Mouse (Mus musculus) embryonic fibroblast, embryonic 13.5 days (primary cell): ENCODE measurements around the gene Fam189a1.

Source experiments
- CTCF ChIP-seq: IDR thresholded peaks from 2 replicates; pipeline ENCODE4 v1.5.1; 2011; ENCODE audit warnings: mild to moderate bottlenecking, control low read depth, low read length, moderate library complexity, borderline replicate concordance; ENCODE audit not compliant: insufficient read depth
- POLR2A ChIP-seq: IDR thresholded peaks from 2 replicates; pipeline ENCODE4 v1.6.1; 2011; ENCODE audit warnings: low read depth, mild to moderate bottlenecking, control low read depth, low read length, moderate library complexity

DNA sequence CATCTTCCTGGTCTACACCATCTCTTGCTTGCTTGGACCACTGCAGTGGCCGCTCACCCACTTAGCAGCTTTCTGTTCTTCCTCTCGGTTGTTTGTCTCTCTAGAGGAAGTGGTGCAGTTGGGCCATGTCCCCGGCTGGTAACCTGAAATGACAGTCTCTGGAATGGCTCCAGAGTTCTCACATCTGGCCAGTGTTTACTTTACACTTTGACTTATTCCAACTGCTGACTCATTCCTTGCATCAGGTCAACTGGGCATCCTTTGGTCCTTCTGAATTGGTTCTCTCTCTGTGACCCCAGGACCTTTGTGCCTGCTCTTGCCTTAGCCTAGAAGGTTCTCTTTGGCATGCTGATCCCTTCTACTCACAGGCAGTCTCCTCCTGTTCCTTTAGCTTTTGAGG is 427.6 kb downstream of the Fam189a1 start:
- TF ChIP-seq CTCF (no peak), POLR2A (no peak)
